Mouse (Mus musculus): ENCODE measurements at regions not wholly inside any gene's neighbourhood (a gene's known extent, or its start where the extent isn't known, plus 50 kb on each side); places are given as distances from the start of the nearest gene placed in this dataset.

DNA sequence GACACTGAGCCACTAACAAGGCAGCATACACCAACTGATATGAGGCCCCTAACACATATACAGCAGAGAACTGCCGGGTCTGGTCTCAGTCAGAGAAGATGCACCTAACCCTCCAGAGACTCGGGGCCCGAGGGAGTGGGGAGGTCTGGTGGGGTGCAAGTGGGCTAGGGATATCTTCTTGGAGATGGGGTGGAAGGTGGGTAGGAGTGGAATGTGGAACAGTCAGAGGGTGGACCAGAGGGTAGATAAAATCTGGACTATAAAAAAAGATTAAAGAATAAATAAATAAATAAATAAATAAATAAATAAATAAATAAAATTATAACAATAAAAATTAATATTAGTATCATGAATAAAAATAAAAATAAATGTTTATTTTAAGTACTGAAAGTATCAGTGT lies 598.2 kb downstream of the Cenpc1 start:
- Histone ChIP-seq H3K27me3 (ENCODE audit: control insufficient read depth, insufficient read depth, low read depth, low read length) (no peaks in the 10 kb centered on the region), H3K4me2 (ENCODE audit: low read depth, low read length) (no peak overlapping the region), H3K36me3 (ENCODE audit: control insufficient read depth, insufficient read depth, low read length) (no peaks in the 10 kb centered on the region), H3K4me1 (replicated peaks; ENCODE audit: control insufficient read depth, insufficient read depth, low read length) (no peaks in the 10 kb centered on the region), H3K9ac (ENCODE audit: low read length) (no peak overlapping the region), H3K4me3 (ENCODE audit: low read length) (no peak overlapping the region), H3K9me3 (ENCODE audit: control insufficient read depth, low read length) (no peaks in the 10 kb centered on the region), H3K27ac (ENCODE audit: low read length) (no peak overlapping the region)
- 72% methylated on average over 3 of the region's 3 CpGs for WGBS
- ATAC-seq (ENCODE audit: low read depth) = no peak

All from lung, embryonic 16.5 days (tissue).